ENCODE assay signal across 7 mouse cellular contexts in the genomic region with DNA sequence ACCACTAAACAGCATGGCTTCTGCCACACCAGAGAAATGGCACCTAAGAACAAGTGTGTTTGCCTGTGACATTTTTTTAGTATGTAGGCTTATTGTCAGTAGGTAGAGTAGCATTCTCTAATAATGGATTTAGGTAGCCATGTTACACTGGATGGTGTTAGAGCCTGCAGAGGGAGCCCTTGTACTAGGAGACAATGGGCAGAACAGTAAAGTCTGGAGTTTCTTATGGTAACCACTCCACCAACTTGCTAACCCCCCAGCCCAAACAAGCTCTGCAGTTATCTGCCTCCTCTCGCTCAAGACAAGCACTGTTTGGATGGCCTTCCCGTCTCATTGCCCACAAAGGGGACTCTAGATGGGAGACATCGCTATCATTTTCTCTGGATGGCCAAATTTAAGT.
DNase-seq lines count a peak whose midpoint lies in the region; ATAC-seq lines count a peak whose summit lies in the region.

No protein-coding gene starts in this region.

- H3K27ac ChIP-seq in neural tube, embryonic 14.5 days (ENCODE audit: low read depth, low read length), result no peak overlapping the region
- H3K27ac ChIP-seq in neural tube, embryonic 15.5 days (replicated peaks), result no peak overlapping the region
- no peak overlapping the region for H3K27ac ChIP-seq in limb, embryonic 10.5 days

- no peak overlapping the region for H3K9ac ChIP-seq in neural tube, embryonic 14.5 days (replicated peaks; ENCODE audit: low read depth, low read length)
- no peak overlapping the region for H3K9ac ChIP-seq in neural tube, embryonic 15.5 days (replicated peaks)

- H3K9me3 ChIP-seq in neural tube, embryonic 14.5 days (ENCODE audit: control insufficient read depth, low read length), result no peaks in the 10 kb centered on the region
- H3K9me3 ChIP-seq in neural tube, embryonic 15.5 days (replicated peaks), result no peaks in the 10 kb centered on the region
- no peaks in the 10 kb centered on the region for H3K9me3 ChIP-seq in limb, embryonic 10.5 days (replicated peaks)

- 47% methylated on average over 3 of the region's 3 CpGs for WGBS in neural tube, embryonic 14.5 days
- 68% methylated on average over 3 of the region's 3 CpGs for WGBS in neural tube, embryonic 15.5 days
- WGBS in limb, embryonic 10.5 days, result 49% methylated on average over 3 of the region's 3 CpGs

- no peaks in the 10 kb centered on the region for H3K27me3 ChIP-seq in neural tube, embryonic 14.5 days (ENCODE audit: control insufficient read depth, insufficient read depth, low read length)
- no peaks in the 10 kb centered on the region for H3K27me3 ChIP-seq in neural tube, embryonic 15.5 days (replicated peaks)
- H3K27me3 ChIP-seq in limb, embryonic 10.5 days (ENCODE audit: low read depth, poor library complexity, severe bottlenecking), result no peaks in the 10 kb centered on the region

- peak; percentile 65; the same call in 1 of the 2 replicates for ATAC-seq in neural tube, embryonic 14.5 days (ENCODE audit: low read depth)
- no peak for ATAC-seq in neural tube, embryonic 15.5 days (ENCODE audit: low FRiP score)

- no peaks in the 10 kb centered on the region for H3K4me1 ChIP-seq in neural tube, embryonic 14.5 days (ENCODE audit: control insufficient read depth, insufficient read depth, low read length)
- H3K4me1 ChIP-seq in neural tube, embryonic 15.5 days, result no peaks in the 10 kb centered on the region
- peaks cover 11% of the 10 kb centered on the region for H3K4me1 ChIP-seq in limb, embryonic 10.5 days

- no peaks in the 10 kb centered on the region for H3K36me3 ChIP-seq in neural tube, embryonic 14.5 days (ENCODE audit: control insufficient read depth, insufficient read depth, low read length)
- no peaks in the 10 kb centered on the region for H3K36me3 ChIP-seq in neural tube, embryonic 15.5 days
- H3K36me3 ChIP-seq in limb, embryonic 10.5 days, result no peaks in the 10 kb centered on the region

- no peak overlapping the region for H3K4me2 ChIP-seq in neural tube, embryonic 14.5 days (ENCODE audit: low read depth, low read length)
- H3K4me2 ChIP-seq in neural tube, embryonic 15.5 days, result no peak overlapping the region

- peak; percentile 37 for DNase-seq in R1 (ENCODE audit: low read depth, low spot score)
- peak; percentile 81 to 82 for DNase-seq in cerebellum, postnatal 10 days
- peak; percentile 37 to 65 for DNase-seq in heart, postnatal 36 days
- peak; percentile 55 for DNase-seq in limb, embryonic 10.5 days (ENCODE audit: low spot score)
- DNase-seq in right cerebral cortex, postnatal 36 days (ENCODE audit: low spot score in 2 of 2), result peak; percentile 2 to 9

- no peak overlapping the region for H3K4me3 ChIP-seq in neural tube, embryonic 14.5 days (ENCODE audit: low read depth, low read length)
- no peak overlapping the region for H3K4me3 ChIP-seq in neural tube, embryonic 15.5 days (replicated peaks)
- H3K4me3 ChIP-seq in limb, embryonic 10.5 days, result no peak overlapping the region

- intact Hi-C loops in heart, postnatal 36 days (cut with DNase I), result loop anchor here (1.0 to 2.0 kb wide), 4 partner anchors 123 to 765 kb away; no protein-coding TSS in a partner anchor

Comparison
In these comparisons a context has a peak if more than half of its experiments do, and no peak if none do; other contexts are left out.
1. DNase-seq: peak in every context shown above with its lines; median percentile 82 in cerebellum, postnatal 10 days; 55 in limb, embryonic 10.5 days; 51 in heart, postnatal 36 days; 37 in R1; 6 in right cerebral cortex, postnatal 36 days.